ENCODE assay signal across 12 mouse cellular contexts in genomic region chrX:111196376-111196775, GRCm38 (mm10). TPM values are rescaled to one million over a fixed set of nuclear protein-coding genes. Genes with fewer than 3 reads are reported as not detected.
DNase-seq lines count a peak whose midpoint lies in the region; ATAC-seq and TF ChIP-seq lines count a peak whose summit lies in the region.
"Had no signal": no experiment of that assay in that cellular context is flagged by ENCODE, and none has a peak within 500 bp of the region (broad histone marks: within the 10 kb centered on the region; RNA-seq: fewer than 3 reads in every experiment).

No protein-coding gene starts in this region.

- WGBS in cerebellum, adult 2 months: 1% methylated on average over 2 of the region's 2 CpGs
- 1% methylated on average over 2 of the region's 2 CpGs for WGBS in midbrain, embryonic 13.5 days

- H3K36me3 ChIP-seq in midbrain, embryonic 13.5 days: no peaks in the 10 kb centered on the region
- H3K36me3 ChIP-seq: liver, embryonic 15.5 days had no signal

- no peak overlapping the region for H3K9ac ChIP-seq in midbrain, embryonic 13.5 days (replicated peaks)
- H3K9ac ChIP-seq: liver, embryonic 15.5 days had no signal

- no peak for TF ChIP-seq POLR2A in cerebellum, adult 2 months (IDR thresholded peaks at IDR 0.05; ENCODE audit: borderline replicate concordance, insufficient read depth, low read length)

- peak; percentile 1 for DNase-seq in cerebellum, adult 8-10 months
- no peak for DNase-seq in cerebellum, adult 2 months
- DNase-seq in left cerebral cortex, adult 2 months (ENCODE audit: extremely low spot score in 1 of 2, low spot score in 2 of 2): peak in 1 of 2 experiments; percentile 7
- no peak for DNase-seq in left cerebral cortex, postnatal 4 days
- peak; percentile 24 for DNase-seq in R1 (ENCODE audit: low read depth, low spot score)
- DNase-seq in lung, postnatal 36 days: peak; percentile 2
- DNase-seq in urinary bladder, postnatal 4 days (ENCODE audit: low spot score in 2 of 2): no peak
- DNase-seq: thymus, postnatal 14 days had no signal

- H3K9me3 ChIP-seq in midbrain, embryonic 13.5 days: no peaks in the 10 kb centered on the region
- H3K9me3 ChIP-seq: liver, embryonic 15.5 days had no signal

- no peak for ATAC-seq in midbrain, embryonic 13.5 days

- no peaks in the 10 kb centered on the region for H3K4me1 ChIP-seq in cerebellum, adult 2 months (ENCODE audit: control insufficient read depth, insufficient read depth, low read length)
- no peaks in the 10 kb centered on the region for H3K4me1 ChIP-seq in midbrain, embryonic 13.5 days (replicated peaks)
- H3K4me1 ChIP-seq: liver, embryonic 15.5 days had no signal

- H3K27ac ChIP-seq in cerebellum, adult 2 months (ENCODE audit: insufficient read depth, low read length): no peak overlapping the region
- no peak overlapping the region for H3K27ac ChIP-seq in left cerebral cortex, adult 2 months
- no peak overlapping the region for H3K27ac ChIP-seq in midbrain, embryonic 13.5 days
- H3K27ac ChIP-seq: liver, embryonic 15.5 days had no signal

- H3K4me2 ChIP-seq in midbrain, embryonic 13.5 days (replicated peaks): no peak overlapping the region
- H3K4me2 ChIP-seq: liver, embryonic 15.5 days had no signal

- intact Hi-C loops in left cerebral cortex, adult 2 months (cut with DNase I): loop anchor here (5.0 kb wide), 1 partner anchor 1151 kb away; no protein-coding TSS in a partner anchor
- intact Hi-C loops in left cerebral cortex, postnatal 4 days (cut with DNase I): loop anchor here (5.0 kb wide), 1 partner anchor 1151 kb away; no protein-coding TSS in a partner anchor

- H3K4me3 ChIP-seq in cerebellum, adult 2 months (replicated peaks; ENCODE audit: insufficient read depth, low read depth, low read length): no peak overlapping the region
- H3K4me3 ChIP-seq in left cerebral cortex, adult 2 months: no peak overlapping the region
- H3K4me3 ChIP-seq in midbrain, embryonic 13.5 days (replicated peaks): no peak overlapping the region
- H3K4me3 ChIP-seq: liver, embryonic 15.5 days had no signal

- no peak for TF ChIP-seq CTCF in cerebellum, adult 2 months (IDR thresholded peaks at IDR 0.05; ENCODE audit: borderline replicate concordance, insufficient read depth, low read depth, low read length)
- TF ChIP-seq CTCF in left cerebral cortex, adult 2 months (IDR thresholded peaks at IDR 0.05): peak; percentile 73

- no peaks in the 10 kb centered on the region for H3K27me3 ChIP-seq in cerebellum, adult 2 months (ENCODE audit: control insufficient read depth, insufficient read depth, low read length)
- H3K27me3 ChIP-seq in midbrain, embryonic 13.5 days: no peaks in the 10 kb centered on the region
- H3K27me3 ChIP-seq: liver, embryonic 15.5 days had no signal

RNA-seq across cellular contexts. Expression of gene Gm10112, which starts 28.2 kb away (rescaled TPM):
- polyA plus RNA-seq in cerebellum, adult 2 months (2012; rRNA removed): not detected in 2 replicates
- not detected for total RNA-seq in left cerebral cortex, adult 2 months (2021)
- not detected for total RNA-seq in left cerebral cortex, postnatal 4 days (2021)
- not detected in 2 replicates for polyA plus RNA-seq in midbrain, embryonic 13.5 days (2015; fragmentation: Nextera tagmentation; extraction: Ambion mirVana)
- total RNA-seq: gastrocnemius, postnatal 4 days; layer of hippocampus, adult 8-10 months had no signal
- polyA plus RNA-seq: liver, embryonic 15.5 days had no signal

Comparison
In these comparisons a context has a peak if more than half of its experiments do, and no peak if none do; other contexts are left out.
1. DNase-seq: peak in cerebellum, adult 8-10 months (single experiment), R1 (single experiment) and lung, postnatal 36 days (single experiment); none in cerebellum, adult 2 months (0 of 2), left cerebral cortex, postnatal 4 days (single experiment) and urinary bladder, postnatal 4 days (0 of 2).